Mouse (Mus musculus): Measurements from ENCODE around the gene Tmem161a. TPM values are rescaled to one million over a fixed set of nuclear protein-coding genes. Genes with fewer than 3 reads are reported as not detected.
A peak's percentile ranks its signal among the peaks of the same experiment; 100 is the strongest.
"Not testable (repeated sequence)": the region's sequence is repeated elsewhere in the genome, so short reads cannot be mapped to it uniquely, and the experiment has no call there.

Tmem161a gene
- polyA plus RNA-seq, 3 experiments from 2014 or later, result 20.8 to 30.3 (median 23.3) TPM

DNA sequence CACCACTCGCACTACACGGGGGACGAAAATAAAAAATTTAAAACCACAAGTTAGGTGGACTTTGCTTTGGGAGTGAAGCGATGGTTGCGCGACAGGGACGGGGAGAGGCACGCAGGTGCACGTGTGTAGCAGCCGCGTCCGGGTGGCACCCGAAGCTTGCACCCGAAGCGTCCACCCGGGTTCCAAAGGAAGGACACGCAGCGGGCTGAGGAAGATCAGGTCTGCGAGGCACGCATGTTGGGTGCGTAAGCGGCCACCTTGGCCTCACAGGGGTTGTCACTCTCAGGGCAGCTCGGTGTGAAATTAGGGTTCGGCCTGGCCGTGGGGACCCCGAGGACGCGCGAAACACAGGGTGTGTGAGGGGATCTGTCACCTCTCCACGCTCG, 39.6 kb downstream of the Tmem161a start:
- no peak for ATAC-seq

DNA sequence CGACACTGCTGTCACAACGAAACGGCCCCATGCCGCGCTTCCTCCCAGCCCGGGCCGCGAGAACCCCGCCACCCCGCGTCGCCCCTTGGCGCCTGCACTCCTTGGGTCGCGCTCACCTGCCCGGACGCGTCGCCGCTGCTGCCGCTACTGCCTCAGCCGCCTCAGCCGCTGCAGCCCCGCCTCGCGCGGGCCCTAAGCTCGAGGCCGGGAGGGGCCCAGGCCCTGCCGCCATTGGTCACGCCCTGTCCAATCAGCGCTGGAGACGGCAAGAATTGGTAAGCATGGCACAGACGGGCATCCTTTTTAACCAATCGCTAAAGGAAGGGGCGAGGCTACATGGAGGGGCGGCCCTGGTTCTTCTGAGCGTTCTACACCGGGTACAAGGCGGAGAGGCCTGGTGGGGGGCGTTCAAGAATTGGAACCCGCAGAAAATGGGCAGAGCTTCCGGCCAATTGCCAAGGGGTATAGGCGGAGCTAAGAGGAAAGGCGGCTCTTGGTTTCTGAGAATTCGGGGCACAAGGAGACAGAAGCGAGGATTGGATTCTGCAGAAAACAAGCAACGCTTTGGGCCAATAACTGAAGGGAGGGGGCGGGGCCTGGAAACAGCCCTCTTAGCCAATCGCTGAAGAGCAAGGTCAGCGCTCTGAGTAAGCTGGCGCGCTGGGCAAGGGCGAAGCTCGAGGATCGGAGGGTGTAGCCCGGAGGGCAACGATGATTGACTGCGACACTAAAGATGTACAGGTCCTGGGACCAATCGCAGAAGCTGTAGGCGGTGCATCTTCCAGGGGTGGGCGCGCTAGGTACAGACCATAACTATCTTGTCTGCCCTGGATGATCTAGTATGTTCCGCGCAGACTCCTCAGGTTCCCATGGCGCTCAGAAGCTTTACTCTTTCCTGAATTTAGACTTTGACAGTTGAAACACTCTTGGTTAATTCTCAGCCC, 40.2 kb downstream of the Tmem161a start, which contains the start of gene Slc25a42:
TSS of gene Slc25a42 (minus strand) at position 194 of the 944 bp plus-strand sequence.
- ATAC-seq, result peak; percentile 87

DNA sequence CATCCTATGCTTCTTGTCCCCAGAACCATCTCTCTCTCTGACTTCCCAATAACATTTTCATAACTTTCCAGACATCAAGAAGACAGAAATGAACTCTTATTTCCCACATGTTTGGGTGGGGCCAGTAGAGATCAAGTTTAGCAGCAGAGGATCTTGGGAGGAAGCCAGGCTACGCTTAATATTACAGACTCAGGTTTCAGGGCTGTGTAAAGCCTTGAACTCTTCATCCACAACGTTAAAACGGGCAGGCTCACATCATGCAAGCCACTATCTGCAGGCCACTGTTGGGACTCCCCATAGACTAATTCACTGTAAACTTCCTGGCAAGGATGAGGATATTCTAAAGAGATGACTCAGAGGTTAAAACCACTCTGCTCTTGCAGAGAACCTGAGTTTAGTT, 42.3 kb downstream of the Tmem161a start:
- ATAC-seq, result no peak

DNA sequence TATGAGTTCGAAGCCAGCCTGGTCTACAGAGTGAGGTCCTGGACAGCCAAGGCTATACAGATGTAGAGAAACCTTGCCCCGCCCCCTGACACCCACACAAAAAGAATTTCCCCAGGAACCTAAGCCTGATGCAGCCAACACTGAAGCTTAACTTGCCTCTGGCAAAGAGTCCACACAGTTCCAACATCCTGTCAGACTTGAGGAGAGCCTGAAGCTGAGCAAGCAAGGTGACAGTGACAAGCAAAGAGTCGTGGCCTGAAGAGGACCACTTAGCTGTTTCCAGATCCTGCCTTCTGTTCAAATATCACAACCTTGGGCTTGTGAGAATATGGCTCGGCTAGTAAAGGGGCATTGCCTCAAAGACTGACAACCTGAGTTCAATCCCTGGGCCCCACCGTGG, 42.9 kb downstream of the Tmem161a start:
- ATAC-seq, result no peak

DNA sequence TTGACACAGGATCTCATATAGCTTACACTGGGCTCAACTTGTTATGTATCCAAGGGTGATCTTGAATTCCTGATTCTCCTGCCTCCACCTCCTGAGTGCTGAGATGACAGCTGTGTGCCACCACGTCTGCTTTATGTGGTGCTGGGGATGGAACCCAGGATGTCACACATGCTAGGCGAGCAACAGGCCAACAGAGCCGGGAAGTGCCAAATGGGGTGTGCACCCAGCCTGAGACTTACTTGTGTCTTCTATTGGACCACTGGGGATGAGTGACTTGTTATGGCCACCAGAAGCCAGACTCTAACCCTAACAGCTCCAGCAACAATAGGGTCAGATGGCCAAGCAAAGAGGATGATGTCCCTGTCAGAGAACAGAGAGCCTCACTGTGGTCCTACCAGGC, 44.0 kb downstream of the Tmem161a start:
- not testable (repeated sequence) for ATAC-seq

DNA sequence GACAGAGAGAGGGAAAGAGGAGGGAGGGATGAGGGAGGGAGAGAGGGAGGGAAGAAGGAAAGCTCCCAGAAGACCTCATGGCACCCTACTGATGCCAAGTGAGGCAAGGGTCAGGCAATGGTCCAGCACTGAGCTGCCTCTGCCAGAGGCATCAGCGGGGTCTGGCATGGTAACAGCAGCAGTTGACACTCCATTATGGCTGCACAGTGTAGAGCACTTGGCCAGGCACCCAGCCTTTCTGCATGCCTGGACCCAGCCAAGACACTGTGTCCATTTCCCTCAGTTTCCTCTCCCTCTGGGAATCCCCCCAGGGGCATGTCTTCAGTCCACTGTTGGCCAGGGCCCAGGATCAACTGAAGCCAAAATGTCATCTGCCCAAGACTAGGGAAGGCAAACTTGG, 44.4 kb downstream of the Tmem161a start:
- ATAC-seq, result no peak

DNA sequence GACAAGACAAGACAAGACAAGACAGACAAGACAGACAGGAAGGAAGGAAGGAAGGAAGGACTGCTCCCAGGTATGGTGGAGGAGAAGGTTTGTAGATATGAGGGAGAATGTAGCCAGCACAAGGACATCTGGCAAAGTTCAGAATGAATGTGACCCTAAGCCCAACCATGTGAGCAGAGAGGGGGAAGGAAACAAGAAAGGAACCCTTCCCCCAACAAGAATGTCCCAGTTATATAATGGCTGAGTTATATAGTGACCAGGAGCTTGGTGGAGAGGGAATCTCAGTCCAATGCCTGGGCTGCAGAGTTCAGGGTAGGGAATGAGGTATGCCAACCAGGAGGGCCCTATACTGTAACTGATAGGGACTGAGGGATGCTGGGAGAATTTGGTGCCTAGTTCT, 45.3 kb downstream of the Tmem161a start:
- ATAC-seq, result no peak

DNA sequence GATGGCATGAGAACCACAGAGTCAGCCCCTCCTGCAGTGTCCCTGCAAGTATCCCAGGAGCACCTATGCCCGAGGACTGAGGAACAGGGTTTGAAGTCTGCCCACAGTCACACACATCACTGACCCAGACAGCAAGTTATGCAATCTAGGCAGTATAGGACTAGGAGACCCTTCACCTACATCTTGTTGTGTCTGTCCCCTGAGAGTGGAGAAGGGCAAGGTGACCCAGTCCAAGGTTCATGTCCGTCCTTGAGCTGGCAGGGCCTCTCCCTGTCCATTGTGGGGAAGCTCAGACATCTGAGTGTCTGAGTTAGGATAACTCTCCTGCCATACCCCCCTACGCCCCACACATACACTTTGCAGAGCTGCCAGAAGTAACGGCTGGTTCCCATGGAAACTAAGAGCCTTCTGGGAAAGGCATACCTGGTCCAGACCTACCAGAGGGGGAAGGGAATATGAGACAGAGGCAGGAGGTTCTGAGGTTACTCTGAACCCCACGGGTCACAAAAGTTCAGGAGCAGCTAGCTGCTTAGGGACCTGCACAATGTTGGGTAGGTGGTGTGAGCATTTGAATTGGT, 47.0 kb downstream of the Tmem161a start:
- ATAC-seq, result no peak

DNA sequence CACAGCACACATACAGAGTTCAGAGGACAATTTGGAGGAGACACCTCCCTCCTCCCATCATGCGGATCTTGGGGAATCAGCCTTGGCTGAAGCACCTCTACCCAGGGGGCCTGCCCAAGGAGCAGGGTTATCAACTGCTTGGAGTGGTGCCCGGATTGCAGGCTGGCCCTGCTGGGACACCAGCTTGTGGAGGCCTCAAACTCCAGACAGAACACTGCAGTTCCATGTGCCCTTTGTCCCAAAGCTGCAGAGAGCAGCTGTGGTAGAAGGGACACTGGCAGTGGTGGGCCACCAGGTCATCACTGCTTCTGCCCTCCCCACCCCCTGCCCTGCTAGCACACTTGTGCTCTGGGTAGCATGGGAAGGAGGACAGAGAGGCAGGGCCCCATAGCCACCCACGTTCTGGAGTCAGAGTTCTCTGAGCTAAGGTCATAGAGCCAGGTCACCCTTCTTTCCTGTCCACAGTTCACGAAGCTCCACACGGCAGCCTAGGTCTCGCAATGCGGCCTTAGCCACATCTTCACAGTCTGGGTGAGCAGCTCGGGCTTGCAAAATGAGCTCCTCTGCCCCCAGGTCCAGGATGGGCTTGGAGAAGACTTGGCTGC, 48.2 kb downstream of the Tmem161a start:
- ATAC-seq, result no peak

DNA sequence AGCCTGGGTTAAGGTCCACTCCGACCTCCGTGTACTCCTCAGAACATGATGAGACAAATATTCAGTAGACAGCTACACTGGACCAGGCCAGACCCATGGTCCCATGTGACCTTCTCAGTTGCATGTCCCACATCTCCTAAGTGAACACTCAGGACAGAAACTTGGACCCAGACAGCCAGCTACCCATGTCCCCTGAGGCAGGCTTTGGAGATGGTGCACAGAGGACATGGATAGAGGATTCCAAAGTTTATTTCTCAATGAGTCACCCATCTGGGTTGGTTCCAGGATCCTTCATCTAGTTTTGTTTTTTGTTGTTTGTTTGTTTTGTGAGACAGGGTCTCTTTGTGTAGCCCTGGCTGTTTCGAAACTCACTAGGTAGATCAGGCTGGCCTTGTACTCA, 48.8 kb downstream of the Tmem161a start:
- ATAC-seq, result no peak

DNA sequence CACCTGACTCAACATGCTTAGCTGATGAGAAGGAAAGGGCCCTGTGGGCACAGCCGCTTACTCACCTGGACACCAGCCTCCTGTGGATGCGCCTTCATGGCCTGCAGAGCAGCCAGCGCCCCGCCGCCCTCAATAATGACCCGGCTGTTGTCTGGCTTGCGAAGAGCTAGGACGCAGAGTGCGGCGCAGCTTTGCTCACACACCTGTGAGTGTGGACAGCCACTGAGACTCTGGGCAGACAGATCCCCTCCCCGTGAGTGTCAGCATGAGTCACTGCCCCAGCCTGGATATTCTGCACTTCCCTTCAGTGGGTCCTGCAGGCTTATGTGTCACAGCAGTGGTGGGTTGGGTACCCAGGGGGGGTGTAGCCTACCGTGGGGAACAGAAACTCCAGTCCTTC, 49.9 kb downstream of the Tmem161a start:
- no peak for ATAC-seq

DNA sequence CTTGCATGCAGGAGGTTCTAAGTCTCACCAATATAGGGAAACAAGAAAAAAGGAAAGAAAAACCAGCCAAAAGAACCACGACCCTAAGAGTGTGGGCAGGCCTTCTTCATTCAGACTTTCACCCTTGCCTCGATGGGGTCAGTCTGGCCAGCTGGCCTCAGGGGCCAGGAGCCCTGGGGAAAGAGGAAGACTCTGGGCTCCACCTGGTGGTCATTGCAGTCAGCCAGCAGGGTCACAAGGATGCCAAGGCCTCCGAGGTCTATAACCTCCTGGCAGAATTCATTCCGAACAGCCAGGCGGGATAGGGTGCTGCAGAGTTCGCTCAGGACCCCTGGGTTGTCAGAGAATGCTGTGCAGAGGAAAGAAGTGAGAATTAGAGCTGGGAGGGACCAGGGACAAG, 51.2 kb downstream of the Tmem161a start:
- no peak for ATAC-seq

DNA sequence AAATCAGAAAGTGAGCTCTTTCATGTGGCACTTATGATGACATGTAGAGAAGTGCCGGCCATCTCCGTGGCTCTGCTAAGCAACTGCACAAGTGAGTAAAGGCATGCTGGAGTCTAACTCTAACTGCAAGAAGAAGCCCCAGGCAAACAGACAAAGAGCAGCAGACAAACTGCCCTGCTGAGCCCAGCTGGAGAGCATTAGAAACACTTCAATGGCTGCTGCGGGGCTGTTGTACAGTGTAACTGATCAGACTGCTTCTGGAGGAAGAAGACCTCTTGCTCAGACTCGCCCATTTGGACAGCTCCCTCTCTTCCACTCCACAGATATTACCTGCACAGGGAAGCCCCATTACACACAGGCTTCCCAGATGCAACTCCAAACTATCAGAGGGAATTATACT, 55.8 kb downstream of the Tmem161a start:
- ATAC-seq, result no peak

DNA sequence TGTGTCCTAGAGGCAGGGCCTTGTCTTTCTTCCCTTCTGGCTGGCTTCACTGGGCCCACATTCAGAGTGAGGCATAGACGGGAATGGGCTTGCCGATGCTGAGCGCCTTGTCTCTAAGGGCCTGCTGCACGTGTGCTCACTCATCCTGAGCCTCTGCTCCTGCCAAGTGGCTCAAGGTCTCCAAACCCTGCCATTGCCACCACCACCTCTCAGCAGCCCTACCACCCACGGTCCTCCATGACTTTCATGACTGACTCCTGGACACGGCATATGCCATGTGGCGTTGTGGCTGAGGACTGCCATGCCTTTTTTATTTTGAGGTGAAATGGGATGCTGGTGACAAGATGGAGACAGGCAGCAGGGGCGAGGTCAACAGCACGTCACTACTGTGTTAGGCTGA, 58.7 kb downstream of the Tmem161a start:
- ATAC-seq, result no peak

Other genes with a start within 250 kb of the Tmem161a start
- 10 to 100 TPM; 20.1 to 29.0 (median 23.2) TPM for gene Gatad2a, start 176.0 kb upstream of the Tmem161a start, polyA plus RNA-seq (2017; shearing (Covaris generic))
- gene Mau2, start 129.6 kb upstream of the Tmem161a start, polyA plus RNA-seq (2017; shearing (Covaris generic)), result 10 to 100 TPM; 35.3 to 56.2 (median 45.5) TPM
- 10 to 100 TPM; 38.0 to 52.9 (median 52.6) TPM for gene Sugp1, start 129.5 kb upstream of the Tmem161a start, polyA plus RNA-seq (2017; shearing (Covaris generic))
- under 1 TPM in 2 of 3 experiments, not detected in 1; 0.59 to 0.94 TPM for gene Tm6sf2, start 99.4 kb upstream of the Tmem161a start, polyA plus RNA-seq (2017; shearing (Covaris generic))
- not detected for gene Hapln4, start 88.9 kb upstream of the Tmem161a start, polyA plus RNA-seq (2017; shearing (Covaris generic))
- gene Ncan, start 51.5 kb upstream of the Tmem161a start, polyA plus RNA-seq (2017; shearing (Covaris generic)), result not detected
- gene Nr2c2ap, start 41.0 kb upstream of the Tmem161a start, polyA plus RNA-seq (2017; shearing (Covaris generic)), result 10 to 100 TPM; 37.8 to 49.3 (median 40.1) TPM
- gene Rfxank, start 33.2 kb upstream of the Tmem161a start, polyA plus RNA-seq (2017; shearing (Covaris generic)), result 10 to 100 TPM; 36.6 to 71.1 (median 66.0) TPM
- 10 to 100 TPM; 83.2 to 86.8 (median 86.6) TPM for gene Borcs8, start 32.9 kb upstream of the Tmem161a start, polyA plus RNA-seq (2017; shearing (Covaris generic))
- gene Mef2b, start 32.6 kb upstream of the Tmem161a start, polyA plus RNA-seq (2017; shearing (Covaris generic)), result 1 to 10 TPM in 1 of 3 experiments, under 1 TPM in 2; 0.29 to 2.2 (median 0.36) TPM
- 10 to 100 TPM in 2 of 3 experiments, 1 to 10 TPM in 1; 5.1 to 15.7 (median 11.2) TPM for gene Slc25a42, start 39.9 kb downstream of the Tmem161a start, polyA plus RNA-seq (2017; shearing (Covaris generic))
- gene Sugp2, start 61.9 kb downstream of the Tmem161a start, polyA plus RNA-seq (2017; shearing (Covaris generic)), result 10 to 100 TPM; 12.6 to 23.3 (median 20.8) TPM
- gene Armc6, start 62.1 kb downstream of the Tmem161a start, polyA plus RNA-seq (2017; shearing (Covaris generic)), result 1 to 10 TPM; 6.0 to 9.0 (median 6.4) TPM
- under 1 TPM in 2 of 3 experiments, not detected in 1; 0.39 to 0.81 TPM for gene Homer3, start 110.5 kb downstream of the Tmem161a start, polyA plus RNA-seq (2017; shearing (Covaris generic))
- 10 to 100 TPM; 46.0 to 58.6 (median 51.4) TPM for gene Ddx49, start 130.1 kb downstream of the Tmem161a start, polyA plus RNA-seq (2017; shearing (Covaris generic))
- 100 to 1,000 TPM; 303 to 304 (median 304) TPM for gene Cope, start 130.2 kb downstream of the Tmem161a start, polyA plus RNA-seq (2017; shearing (Covaris generic))
- gene Cers1, start 143.4 kb downstream of the Tmem161a start, polyA plus RNA-seq (2017; shearing (Covaris generic)), result not detected
- under 1 TPM in 2 of 3 experiments, not detected in 1; 0.41 to 0.55 TPM for gene Gdf1, start 157.5 kb downstream of the Tmem161a start, polyA plus RNA-seq (2017; shearing (Covaris generic))
- gene Upf1, start 180.9 kb downstream of the Tmem161a start, polyA plus RNA-seq (2017; shearing (Covaris generic)), result 10 to 100 TPM; 13.6 to 17.4 (median 14.2) TPM
- gene Comp, start 201.2 kb downstream of the Tmem161a start, polyA plus RNA-seq (2017; shearing (Covaris generic)), result under 1 TPM in 2 of 3 experiments, not detected in 1; 0.24 to 0.40 TPM

All from inflammation-experienced regulatory T-cells, adult 6 months (primary cell).